Mouse (Mus musculus): ENCODE measurements around the gene Olfr876. TPM values are rescaled to one million over a fixed set of nuclear protein-coding genes. Genes with fewer than 3 reads are reported as not detected.
"Not testable (repeated sequence)": the region's sequence is repeated elsewhere in the genome, so short reads cannot be mapped to it uniquely, and the experiment has no call there.

Olfr876 gene
- total RNA-seq (2021) = not detected

GRCm38 (mm10) chr9:37802731-37803130 lies at the start of gene Olfr876:
TSS of gene Olfr876 (plus strand) at chr9:37803031.
- DNase-seq = no peak

GRCm38 (mm10) chr9:37761728-37762127 lies 41.1 kb upstream of the Olfr876 start:
- no peak for DNase-seq
- intact Hi-C loops (cut with DNase I) = no loop called here

More at GRCm38 (mm10) chr9:37802731-37803130, at the start of gene Olfr876:
- intact Hi-C loops (cut with DNase I) = no loop called here

GRCm38 (mm10) chr9:37762541-37762940 lies 40.3 kb upstream of the Olfr876 start:
- no peak for DNase-seq
- intact Hi-C loops (cut with DNase I) = no loop called here

DNA sequence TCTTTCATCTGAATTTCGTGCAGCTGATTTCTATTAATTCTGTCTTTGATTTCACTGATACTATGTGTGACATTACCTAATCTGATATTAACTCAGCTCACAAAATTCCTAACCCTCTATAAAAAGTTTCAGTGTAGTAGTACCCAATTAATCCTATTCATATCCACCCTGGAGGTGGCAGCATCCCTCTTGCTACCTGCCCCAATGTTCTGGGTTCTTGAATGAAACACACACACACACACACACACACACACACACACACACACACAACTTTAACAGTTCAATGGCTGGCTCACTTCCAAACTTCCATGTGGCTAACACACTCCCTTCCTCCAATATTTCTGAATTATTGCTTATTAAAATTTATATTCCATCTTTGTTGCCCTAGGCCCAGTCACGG lies 32.2 kb upstream of the Olfr876 start:
- DNase-seq = no peak
- intact Hi-C loops (cut with DNase I) = no loop called here

DNA sequence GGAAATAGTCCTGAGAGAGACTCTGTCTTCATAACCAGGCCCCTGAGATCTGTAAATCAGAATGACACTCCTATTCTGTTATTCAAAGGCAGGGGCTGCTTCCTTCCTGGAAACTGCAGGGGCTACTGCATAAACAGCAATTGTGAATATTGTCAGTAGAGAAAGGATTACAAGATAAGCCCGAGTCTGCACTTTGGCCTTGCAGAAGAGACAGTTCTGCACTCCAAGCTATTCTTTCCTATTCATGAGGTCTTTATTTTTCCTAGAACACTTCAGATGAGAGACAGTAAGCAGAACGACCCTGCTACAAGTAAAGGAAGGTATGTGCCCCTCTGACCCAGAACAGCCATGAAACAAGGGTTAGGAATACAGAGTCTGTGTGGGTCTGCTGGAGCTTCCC lies 31.1 kb upstream of the Olfr876 start, which contains the start of gene Olfr875:
TSS of gene Olfr875 (plus strand) at position 99 of the 400 bp plus-strand sequence.
- intact Hi-C loops (cut with DNase I) = no loop called here
- DNase-seq = no peak

DNA sequence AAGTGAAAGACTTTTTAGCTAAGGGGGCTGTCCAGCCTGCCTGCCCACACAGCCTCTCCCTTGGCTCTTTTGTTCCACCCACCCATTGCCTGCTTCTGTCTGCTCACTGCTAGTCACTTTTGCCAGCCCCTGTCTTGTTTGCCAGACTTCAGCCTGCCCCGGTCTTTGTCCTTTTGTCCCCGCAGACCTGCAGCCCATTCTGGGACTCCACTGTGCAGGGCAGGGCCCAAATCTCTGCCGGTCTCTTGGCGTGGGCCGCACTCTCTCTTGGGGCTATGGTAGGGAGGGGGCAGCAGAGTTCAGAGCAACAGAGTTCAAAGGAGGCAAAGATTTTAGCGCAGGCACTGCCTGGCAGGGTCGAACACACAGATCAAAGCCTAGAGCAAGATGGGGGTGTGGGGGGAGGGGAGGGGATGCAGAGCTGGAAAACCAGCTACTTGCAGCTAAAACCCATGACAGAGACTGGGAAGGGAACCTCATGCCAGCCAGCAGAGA lies 20.0 kb upstream of the Olfr876 start:
- intact Hi-C loops (cut with DNase I) = no loop called here

GRCm38 (mm10) chr9:37783394-37784387 lies 19.1 kb upstream of the Olfr876 start:
- intact Hi-C loops (cut with DNase I); DNase-seq: not testable (repeated sequence)

More for the DNA sequence above, 20.0 kb upstream of the Olfr876 start:
- peak; percentile 20 to 36 for DNase-seq

GRCm38 (mm10) chr9:37786411-37786810 lies 16.4 kb upstream of the Olfr876 start:
- intact Hi-C loops (cut with DNase I) = no loop called here
- no peak for DNase-seq

DNA sequence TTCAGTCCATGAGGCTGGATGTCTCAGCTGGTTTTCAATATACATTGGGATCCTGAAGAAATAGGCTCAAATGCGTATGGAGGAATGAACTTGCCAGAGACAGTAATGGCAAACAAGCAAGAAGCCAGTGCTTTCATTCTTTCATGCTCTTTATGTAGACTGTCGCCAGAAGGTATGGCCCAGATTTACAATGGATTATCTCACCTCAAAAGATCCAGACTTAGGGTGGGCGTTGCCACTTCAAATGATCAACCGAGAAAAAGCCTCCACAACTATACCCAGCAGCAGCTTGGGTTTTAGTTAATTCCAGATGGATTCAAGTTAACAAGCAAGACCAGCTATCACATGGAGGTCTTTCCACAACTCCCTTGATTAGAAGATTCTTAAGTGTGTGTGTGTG lies 776 bp upstream of the Olfr876 start:
- no peak for DNase-seq
- intact Hi-C loops (cut with DNase I) = no loop called here

GRCm38 (mm10) chr9:37807235-37807634 lies 4.4 kb downstream of the Olfr876 start:
- no peak for DNase-seq
- intact Hi-C loops (cut with DNase I) = no loop called here

GRCm38 (mm10) chr9:37808456-37808855 lies 5.6 kb downstream of the Olfr876 start:
- intact Hi-C loops (cut with DNase I) = no loop called here
- DNase-seq = peak; percentile 3 to 4

DNA sequence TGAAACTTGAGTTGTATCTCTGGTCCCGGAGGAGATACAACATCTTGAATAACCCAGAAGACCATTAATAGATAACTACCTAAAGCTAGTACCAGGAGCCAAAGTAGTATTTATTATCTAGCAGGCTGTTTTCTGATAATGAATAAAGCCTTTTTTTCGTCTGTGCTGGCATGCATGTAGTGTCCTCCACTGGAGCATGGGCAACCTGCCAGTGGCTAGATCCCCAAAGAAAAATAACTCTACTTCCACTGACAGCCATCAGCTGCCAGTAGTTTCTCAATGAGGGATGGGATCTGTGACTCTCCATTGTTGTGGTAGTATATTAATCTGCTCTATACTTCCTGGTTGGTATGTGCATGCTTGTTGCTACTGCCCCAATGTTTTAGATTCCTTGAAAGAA lies 6.1 kb downstream of the Olfr876 start:
- peak; percentile 8 to 10 for DNase-seq

GRCm38 (mm10) chr9:37814696-37815095 lies 11.9 kb downstream of the Olfr876 start:
- intact Hi-C loops (cut with DNase I) = no loop called here
- no peak for DNase-seq

More for the DNA sequence above, 6.1 kb downstream of the Olfr876 start:
- intact Hi-C loops (cut with DNase I) = no loop called here

GRCm38 (mm10) chr9:37829881-37830280 lies 27.1 kb downstream of the Olfr876 start:
- no peak for DNase-seq
- intact Hi-C loops (cut with DNase I) = no loop called here

GRCm38 (mm10) chr9:37833341-37833740 lies 30.5 kb downstream of the Olfr876 start:
- DNase-seq = no peak
- intact Hi-C loops (cut with DNase I) = no loop called here

GRCm38 (mm10) chr9:37849267-37849666 lies 46.4 kb downstream of the Olfr876 start:
- intact Hi-C loops (cut with DNase I) = no loop called here
- DNase-seq = no peak

GRCm38 (mm10) chr9:37853969-37854368 lies 51.1 kb downstream of the Olfr876 start, which contains the start of gene Olfr877:
TSS of gene Olfr877 (plus strand) at chr9:37854269.
- DNase-seq = no peak
- intact Hi-C loops (cut with DNase I) = no loop called here

Other genes with a start within 250 kb of the Olfr876 start
- 1 to 10 TPM; 8.7 to 9.8 TPM for gene Siae, start 247.3 kb upstream of the Olfr876 start, total RNA-seq (2021)
- gene Spa17, start 189.3 kb upstream of the Olfr876 start, total RNA-seq (2021) = 1 to 10 TPM; 3.4 to 3.9 TPM
- gene Tbrg1, start 145.7 kb upstream of the Olfr876 start, total RNA-seq (2021) = 10 to 100 TPM; 51.5 to 52.8 TPM
- not detected for gene Panx3, start 133.8 kb upstream of the Olfr876 start, total RNA-seq (2021)
- not detected for gene Olfr160, start 86.8 kb upstream of the Olfr876 start, total RNA-seq (2021)
- gene Olfr874, start 57.9 kb upstream of the Olfr876 start, total RNA-seq (2021) = not detected
- gene Olfr875, start 31.2 kb upstream of the Olfr876 start, total RNA-seq (2021) = not detected
- gene Olfr877, start 51.2 kb downstream of the Olfr876 start, total RNA-seq (2021) = not detected
- not detected for gene Olfr145, start 93.7 kb downstream of the Olfr876 start, total RNA-seq (2021)
- gene Olfr878, start 114.8 kb downstream of the Olfr876 start, total RNA-seq (2021) = not detected
- not detected for gene Olfr881, start 188.8 kb downstream of the Olfr876 start, total RNA-seq (2021)
- gene Olfr883, start 222.8 kb downstream of the Olfr876 start, total RNA-seq (2021) = not detected
- not detected for gene Olfr884, start 243.5 kb downstream of the Olfr876 start, total RNA-seq (2021)

Measured in heart, postnatal 10 days (tissue).